Mouse (Mus musculus) liver, embryonic 14.5 days (tissue): ENCODE data around the gene Ehmt1.

ENCODE experiments used
- CTCF ChIP-seq: IDR thresholded peaks from 2 replicates; pipeline ENCODE4 v1.5.1; 2016; ENCODE audit warnings: antibody characterized with exemption, low read depth, control low read depth
- EP300 ChIP-seq: IDR thresholded peaks from 2 replicates; pipeline ENCODE4 v1.6.1; 2016; ENCODE audit warnings: antibody characterized with exemption, low read depth

GRCm38 (mm10) chr2:24763115-24763557, 156.3 kb downstream of the Ehmt1 start, which contains the start of gene Cacna1b:
- TF ChIP-seq EP300 (no peak), CTCF (no peak)
